Mouse (Mus musculus) heart, adult 2 months (tissue): ENCODE results near the gene B4galt3.

ENCODE experiments used
- CTCF ChIP-seq: fragments of 200-600 bp; IDR thresholded peaks from 2 replicates; pipeline ENCODE4 v1.8.1; 2022; ENCODE audit warnings: antibody characterized with exemption, mild to moderate bottlenecking, moderate library complexity
- POLR2A ChIP-seq: fragments of 200-500 bp; IDR thresholded peaks from 2 replicates; pipeline ENCODE4 v1.6.1; 2011; ENCODE audit warnings: mild to moderate bottlenecking, low read depth, low read length, control low read depth; ENCODE audit not compliant: insufficient read depth

- TF ChIP-seq POLR2A (no peak), CTCF (no peak)
Observed at GRCm38 (mm10) chr1:171263185-171263611, 6.9 kb upstream of the B4galt3 start.
